Mouse (Mus musculus) embryonic fibroblast, embryonic 13.5 days (primary cell): ENCODE data around the gene Cxcr1.

Source experiments
- CTCF ChIP-seq: IDR thresholded peaks from 2 replicates; pipeline ENCODE4 v1.5.1; 2011; ENCODE audit warnings: mild to moderate bottlenecking, control low read depth, low read length, moderate library complexity, borderline replicate concordance; ENCODE audit not compliant: insufficient read depth
- POLR2A ChIP-seq: IDR thresholded peaks from 2 replicates; pipeline ENCODE4 v1.6.1; 2011; ENCODE audit warnings: low read depth, mild to moderate bottlenecking, control low read depth, low read length, moderate library complexity

- TF ChIP-seq CTCF (no peak), POLR2A (no peak)
These were observed 38.9 kb downstream of the Cxcr1 start for GRCm38 (mm10) chr1:74155435-74156012.
